Comparison of ENCODE assay signal across 12 mouse cellular contexts in the genomic region with DNA sequence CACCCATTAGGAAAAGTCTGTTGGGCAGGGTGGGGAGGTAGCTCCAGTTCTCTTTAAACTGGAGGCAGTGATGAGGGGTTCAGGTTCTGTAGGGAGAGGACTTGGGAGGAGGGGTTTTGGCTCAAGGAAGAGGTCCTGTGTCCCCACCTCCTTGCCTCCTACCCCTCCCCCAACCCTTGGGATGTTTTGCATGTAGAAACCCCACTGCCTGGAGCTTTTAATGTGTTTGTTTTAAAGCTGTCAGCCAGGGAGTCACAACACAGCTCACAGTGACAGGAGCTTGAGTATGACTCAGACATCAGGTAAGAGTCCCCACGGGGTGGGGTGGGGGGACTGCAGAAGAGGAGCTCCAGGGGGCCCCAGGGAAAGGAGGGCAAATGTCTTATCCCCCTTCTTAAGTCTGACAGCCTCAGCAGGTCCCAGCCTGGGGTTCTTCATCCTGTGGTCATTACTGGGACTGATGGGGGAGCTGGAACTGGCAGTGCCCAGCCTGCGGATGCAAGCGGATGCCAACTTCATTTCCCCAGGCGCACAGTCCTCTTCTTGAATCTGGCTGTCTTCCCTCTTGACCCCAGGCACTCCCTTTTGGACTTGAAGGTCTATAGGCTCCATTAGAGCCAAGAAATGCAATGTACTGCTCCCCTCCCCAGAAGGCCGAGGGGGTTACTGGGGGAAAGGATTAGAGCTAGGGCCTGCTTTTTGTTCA. TPM values are rescaled to one million over a fixed set of nuclear protein-coding genes. Genes with fewer than 3 reads are reported as not detected.
DNase-seq lines count a peak whose midpoint lies in the region; ATAC-seq and TF ChIP-seq lines count a peak whose summit lies in the region.
"Had no signal": no experiment of that assay in that cellular context is flagged by ENCODE, and none has a peak within 500 bp of the region (broad histone marks: within the 10 kb centered on the region; RNA-seq: fewer than 3 reads in every experiment).

No protein-coding gene starts in this region.

- DNase-seq in hindbrain, embryonic 11.5 days (ENCODE audit: low spot score) = no peak
- no peak for DNase-seq in midbrain, embryonic 10.5 days (ENCODE audit: low spot score)
- no peak for DNase-seq in midbrain, postnatal 0 days (ENCODE audit: low spot score)
- DNase-seq in forebrain, embryonic 11.5 days (ENCODE audit: low spot score) = no peak
- DNase-seq: heart, adult 2 months; heart, postnatal 14 days; lung, postnatal 10 days; right cerebral cortex, postnatal 14 days had no signal

- 0 out of 2 replicates have a peak overlapping the region, but pooled peaks have one; percentile 23 for H3K27ac ChIP-seq in hindbrain, embryonic 13.5 days
- H3K27ac ChIP-seq in hindbrain, embryonic 11.5 days (ENCODE audit: low read depth, low read length) = no peak overlapping the region
- H3K27ac ChIP-seq in midbrain, embryonic 10.5 days (replicated peaks) = peak overlapping the region; percentile 33; the same call in 1 of the 2 replicates
- H3K27ac ChIP-seq in midbrain, postnatal 0 days (ENCODE audit: low read depth, low read length) = no peak overlapping the region
- H3K27ac ChIP-seq in hindbrain, embryonic 16.5 days (ENCODE audit: low read depth, low read length) = no peak overlapping the region
- H3K27ac ChIP-seq in liver, embryonic 16.5 days (ENCODE audit: low read length) = no peak overlapping the region
- H3K27ac ChIP-seq in forebrain, embryonic 11.5 days (ENCODE audit: low read depth, low read length) = no peak overlapping the region
- H3K27ac ChIP-seq: heart, adult 2 months had no signal

- no peaks in the 10 kb centered on the region for H3K9me3 ChIP-seq in hindbrain, embryonic 13.5 days
- H3K9me3 ChIP-seq in hindbrain, embryonic 11.5 days (ENCODE audit: control insufficient read depth, low read length) = no peaks in the 10 kb centered on the region
- H3K9me3 ChIP-seq in midbrain, embryonic 10.5 days (replicated peaks) = no peaks in the 10 kb centered on the region
- no peaks in the 10 kb centered on the region for H3K9me3 ChIP-seq in midbrain, postnatal 0 days (ENCODE audit: low read length)
- H3K9me3 ChIP-seq in hindbrain, embryonic 16.5 days (ENCODE audit: control insufficient read depth, low read length) = no peaks in the 10 kb centered on the region
- no peaks in the 10 kb centered on the region for H3K9me3 ChIP-seq in liver, embryonic 16.5 days (replicated peaks; ENCODE audit: control insufficient read depth, low read length)
- no peaks in the 10 kb centered on the region for H3K9me3 ChIP-seq in forebrain, embryonic 11.5 days (ENCODE audit: control insufficient read depth, low read length)

- 0 out of 2 replicates have a peak overlapping the region, but pooled peaks have one; percentile 29 for H3K9ac ChIP-seq in hindbrain, embryonic 13.5 days
- no peak overlapping the region for H3K9ac ChIP-seq in hindbrain, embryonic 11.5 days (ENCODE audit: low read depth, low read length)
- H3K9ac ChIP-seq in midbrain, postnatal 0 days (replicated peaks; ENCODE audit: low read length, poor library complexity, severe bottlenecking) = no peak overlapping the region
- H3K9ac ChIP-seq in hindbrain, embryonic 16.5 days (ENCODE audit: low read depth, low read length) = no peak overlapping the region
- H3K9ac ChIP-seq in liver, embryonic 16.5 days (ENCODE audit: low read depth, low read length) = no peak overlapping the region
- no peak overlapping the region for H3K9ac ChIP-seq in forebrain, embryonic 11.5 days (ENCODE audit: low read length)

- no peak for TF ChIP-seq CTCF in midbrain, postnatal 0 days (IDR thresholded peaks at IDR 0.05)

- H3K27me3 ChIP-seq in hindbrain, embryonic 13.5 days = no peaks in the 10 kb centered on the region
- H3K27me3 ChIP-seq in hindbrain, embryonic 11.5 days (ENCODE audit: control insufficient read depth, insufficient read depth, low read length) = no peaks in the 10 kb centered on the region
- peaks cover 70% of the 10 kb centered on the region for H3K27me3 ChIP-seq in midbrain, embryonic 10.5 days (ENCODE audit: low read depth, poor library complexity, severe bottlenecking)
- H3K27me3 ChIP-seq in midbrain, postnatal 0 days (ENCODE audit: insufficient read depth, low read length) = no peaks in the 10 kb centered on the region
- no peaks in the 10 kb centered on the region for H3K27me3 ChIP-seq in hindbrain, embryonic 16.5 days (replicated peaks; ENCODE audit: control insufficient read depth, insufficient read depth, low read length)
- H3K27me3 ChIP-seq in liver, embryonic 16.5 days (ENCODE audit: control insufficient read depth, insufficient read depth, low read depth, low read length) = peaks cover 43% of the 10 kb centered on the region
- peaks cover 10% of the 10 kb centered on the region for H3K27me3 ChIP-seq in forebrain, embryonic 11.5 days (ENCODE audit: control insufficient read depth, insufficient read depth, low read length)

- H3K36me3 ChIP-seq in hindbrain, embryonic 13.5 days = no peaks in the 10 kb centered on the region; the same call in 1 of the 2 replicates
- H3K36me3 ChIP-seq in hindbrain, embryonic 11.5 days (ENCODE audit: control insufficient read depth, insufficient read depth, low read length) = no peaks in the 10 kb centered on the region
- peaks cover 17% of the 10 kb centered on the region; the same call in 1 of the 2 replicates for H3K36me3 ChIP-seq in midbrain, embryonic 10.5 days
- no peaks in the 10 kb centered on the region for H3K36me3 ChIP-seq in midbrain, postnatal 0 days (ENCODE audit: insufficient read depth, low read length)
- no peaks in the 10 kb centered on the region for H3K36me3 ChIP-seq in hindbrain, embryonic 16.5 days (ENCODE audit: control insufficient read depth, insufficient read depth, low read length)
- H3K36me3 ChIP-seq in liver, embryonic 16.5 days (ENCODE audit: control insufficient read depth, insufficient read depth) = no peaks in the 10 kb centered on the region
- no peaks in the 10 kb centered on the region for H3K36me3 ChIP-seq in forebrain, embryonic 11.5 days (ENCODE audit: control insufficient read depth, insufficient read depth, low read length)

- 57% methylated on average over 5 of the region's 5 CpGs for WGBS in hindbrain, embryonic 13.5 days
- WGBS in hindbrain, embryonic 11.5 days = 51% methylated on average over 5 of the region's 5 CpGs
- WGBS in midbrain, embryonic 10.5 days = 53% methylated on average over 5 of the region's 5 CpGs
- WGBS in midbrain, postnatal 0 days = 51% methylated on average over 5 of the region's 5 CpGs
- WGBS in hindbrain, embryonic 16.5 days = 55% methylated on average over 5 of the region's 5 CpGs
- WGBS in liver, embryonic 16.5 days (ENCODE audit: insufficient replicate concordance) = 41% methylated on average over 5 of the region's 5 CpGs
- WGBS in forebrain, embryonic 11.5 days = 60% methylated on average over 5 of the region's 5 CpGs

- H3K4me3 ChIP-seq in hindbrain, embryonic 13.5 days = no peak overlapping the region
- H3K4me3 ChIP-seq in hindbrain, embryonic 11.5 days (ENCODE audit: low read depth, low read length) = no peak overlapping the region
- no peak overlapping the region for H3K4me3 ChIP-seq in midbrain, embryonic 10.5 days
- H3K4me3 ChIP-seq in midbrain, postnatal 0 days (ENCODE audit: low read depth, low read length) = no peak overlapping the region
- no peak overlapping the region for H3K4me3 ChIP-seq in hindbrain, embryonic 16.5 days (ENCODE audit: low read length)
- peak overlapping the region; percentile 19; the same call in 1 of the 2 replicates for H3K4me3 ChIP-seq in liver, embryonic 16.5 days (ENCODE audit: low read depth, low read length)
- no peak overlapping the region for H3K4me3 ChIP-seq in forebrain, embryonic 11.5 days (ENCODE audit: low read depth, low read length)
- H3K4me3 ChIP-seq: heart, adult 2 months had no signal

- ATAC-seq in hindbrain, embryonic 13.5 days (ENCODE audit: low FRiP score) = no peak
- no peak for ATAC-seq in hindbrain, embryonic 11.5 days (ENCODE audit: low FRiP score)
- no peak for ATAC-seq in midbrain, postnatal 0 days (ENCODE audit: low FRiP score)
- ATAC-seq in hindbrain, embryonic 16.5 days = no peak
- no peak for ATAC-seq in liver, embryonic 16.5 days (ENCODE audit: low read depth)
- no peak for ATAC-seq in granulocyte monocyte progenitor cell, adult 5-6 weeks (replicated peaks; ENCODE audit: poor library complexity, severe bottlenecking)
- ATAC-seq in forebrain, embryonic 11.5 days (replicated peaks; ENCODE audit: low FRiP score) = no peak

- H3K4me1 ChIP-seq in hindbrain, embryonic 13.5 days (replicated peaks) = peaks cover 71% of the 10 kb centered on the region
- peaks cover under 1% of the 10 kb centered on the region; the same call in 1 of the 2 replicates for H3K4me1 ChIP-seq in hindbrain, embryonic 11.5 days (replicated peaks; ENCODE audit: control insufficient read depth, insufficient read depth, low read length)
- peaks cover 89% of the 10 kb centered on the region for H3K4me1 ChIP-seq in midbrain, embryonic 10.5 days
- H3K4me1 ChIP-seq in midbrain, postnatal 0 days (ENCODE audit: insufficient read depth, low read length) = peaks cover 22% of the 10 kb centered on the region; the same call in 1 of the 2 replicates
- peaks cover 50% of the 10 kb centered on the region for H3K4me1 ChIP-seq in hindbrain, embryonic 16.5 days (ENCODE audit: control insufficient read depth, insufficient read depth, low read depth, low read length)
- H3K4me1 ChIP-seq in liver, embryonic 16.5 days (ENCODE audit: control insufficient read depth, low read depth, low read length) = peaks cover 6% of the 10 kb centered on the region
- peaks cover 18% of the 10 kb centered on the region for H3K4me1 ChIP-seq in forebrain, embryonic 11.5 days (replicated peaks; ENCODE audit: control insufficient read depth, insufficient read depth, low read length)

- no peak overlapping the region for H3K4me2 ChIP-seq in hindbrain, embryonic 13.5 days
- H3K4me2 ChIP-seq in hindbrain, embryonic 11.5 days (replicated peaks; ENCODE audit: low read depth, low read length) = no peak overlapping the region
- H3K4me2 ChIP-seq in midbrain, postnatal 0 days (ENCODE audit: low read depth, low read length, poor library complexity, severe bottlenecking) = no peak overlapping the region
- peak overlapping the region; percentile 92; the same call in 1 of the 2 replicates for H3K4me2 ChIP-seq in hindbrain, embryonic 16.5 days (ENCODE audit: low read length)
- H3K4me2 ChIP-seq in liver, embryonic 16.5 days (ENCODE audit: low read depth, low read length) = peak overlapping the region; percentile 33; the same call in 1 of the 2 replicates
- no peak overlapping the region for H3K4me2 ChIP-seq in forebrain, embryonic 11.5 days (ENCODE audit: low read depth, low read length, severe bottlenecking)

RNA-seq across cellular contexts. Expression of a gene that starts 4.8 kb away (rescaled TPM):
- 14.3 and 14.8 TPM in 2 replicates for polyA plus RNA-seq in hindbrain, embryonic 13.5 days (2015; fragmentation: Nextera tagmentation; extraction: Ambion mirVana)
- polyA plus RNA-seq in hindbrain, embryonic 11.5 days (2014; fragmentation: Nextera tagmentation; extraction: Ambion mirVana) = 6.0 and 6.4 TPM in 2 replicates
- 3.3 and 3.9 TPM in 2 replicates for polyA plus RNA-seq in midbrain, embryonic 10.5 days (2016; fragmentation: Nextera tagmentation; extraction: Ambion mirVana)
- total RNA-seq in midbrain, postnatal 0 days (2014; rRNA removed) = 50.9 and 55.6 TPM in 2 replicates
- polyA plus RNA-seq in midbrain, postnatal 0 days (2015; fragmentation: Nextera tagmentation; extraction: Ambion mirVana) = 25.0 and 29.2 TPM in 2 replicates
- polyA plus RNA-seq in hindbrain, embryonic 16.5 days (2015; fragmentation: Nextera tagmentation; extraction: Ambion mirVana) = 15.5 and 16.7 TPM in 2 replicates
- polyA plus RNA-seq in liver, embryonic 16.5 days (2015; fragmentation: Nextera tagmentation; extraction: Ambion mirVana) = 1.5 and 1.6 TPM in 2 replicates
- not detected in 2 replicates for total RNA-seq in granulocyte monocyte progenitor cell, adult 5-6 weeks (2014; fragmentation: Nextera tagmentation)
- not detected in 2 replicates for total RNA-seq in granulocyte monocyte progenitor cell, adult 5-6 weeks (2017)
- 2.2 and 2.5 TPM in 2 replicates for polyA plus RNA-seq in forebrain, embryonic 11.5 days (2014; fragmentation: Nextera tagmentation; extraction: Ambion mirVana)

RNA-seq across cellular contexts. Expression of a gene that starts 24.4 kb away (rescaled TPM):
- polyA plus RNA-seq in hindbrain, embryonic 13.5 days (2015; fragmentation: Nextera tagmentation; extraction: Ambion mirVana) = 20.9 and 21.4 TPM in 2 replicates
- 16.0 and 16.6 TPM in 2 replicates for polyA plus RNA-seq in hindbrain, embryonic 11.5 days (2014; fragmentation: Nextera tagmentation; extraction: Ambion mirVana)
- 19.2 and 22.3 TPM in 2 replicates for polyA plus RNA-seq in midbrain, embryonic 10.5 days (2016; fragmentation: Nextera tagmentation; extraction: Ambion mirVana)
- total RNA-seq in midbrain, postnatal 0 days (2014; rRNA removed) = 32.6 and 35.2 TPM in 2 replicates
- 17.6 and 19.2 TPM in 2 replicates for polyA plus RNA-seq in midbrain, postnatal 0 days (2015; fragmentation: Nextera tagmentation; extraction: Ambion mirVana)
- 21.6 and 23.7 TPM in 2 replicates for polyA plus RNA-seq in hindbrain, embryonic 16.5 days (2015; fragmentation: Nextera tagmentation; extraction: Ambion mirVana)
- polyA plus RNA-seq in liver, embryonic 16.5 days (2015; fragmentation: Nextera tagmentation; extraction: Ambion mirVana) = 8.2 and 10.0 TPM in 2 replicates
- total RNA-seq in granulocyte monocyte progenitor cell, adult 5-6 weeks (2014; fragmentation: Nextera tagmentation) = 7.4 and 10.1 TPM in 2 replicates
- total RNA-seq in granulocyte monocyte progenitor cell, adult 5-6 weeks (2017) = 7.6 and 8.7 TPM in 2 replicates
- polyA plus RNA-seq in forebrain, embryonic 11.5 days (2014; fragmentation: Nextera tagmentation; extraction: Ambion mirVana) = 18.6 and 21.1 TPM in 2 replicates

Comparison
In these comparisons a context has a peak if more than half of its experiments do, and no peak if none do; other contexts are left out.
1. H3K27ac ChIP-seq: peak in hindbrain, embryonic 13.5 days (single experiment) and midbrain, embryonic 10.5 days (single experiment); none in hindbrain, embryonic 11.5 days (single experiment), midbrain, postnatal 0 days (single experiment), hindbrain, embryonic 16.5 days (single experiment), liver, embryonic 16.5 days (single experiment) and forebrain, embryonic 11.5 days (single experiment).
2. H3K4me2 ChIP-seq: peak in hindbrain, embryonic 16.5 days (single experiment) and liver, embryonic 16.5 days (single experiment); none in hindbrain, embryonic 13.5 days (single experiment), hindbrain, embryonic 11.5 days (single experiment), midbrain, postnatal 0 days (single experiment) and forebrain, embryonic 11.5 days (single experiment).